Mouse (Mus musculus) B cell, adult 2 months (primary cell): ENCODE measurements around the gene B230104I21Rik.

Source experiments
- DNase-seq, 2 experiments: peaks; one replicate each; pipeline ENCODE4 v3.0.0; 2022

The B230104I21Rik gene

DNA sequence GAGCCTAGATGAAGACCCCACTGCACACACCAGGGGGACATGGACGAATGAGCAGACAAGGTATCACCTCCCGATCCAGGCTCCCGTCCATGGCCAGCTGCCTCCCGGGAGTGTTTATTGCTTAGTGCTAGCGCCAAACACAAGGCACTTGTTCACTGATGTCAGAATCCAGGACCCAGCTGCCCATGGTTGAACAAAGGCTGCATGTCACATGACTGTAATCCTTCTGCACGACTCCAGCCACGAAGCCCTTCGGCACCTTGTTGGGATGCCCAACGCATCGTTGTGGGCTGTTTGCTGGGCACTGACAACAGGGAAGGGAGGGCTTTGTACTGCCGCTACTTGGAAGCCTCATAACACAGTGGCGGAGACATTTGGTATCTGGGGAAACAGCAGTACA is at the start of gene B230104I21Rik:
Gene B230104I21Rik (plus strand): TSS at position 367 of the 400 bp plus-strand sequence.
- no peak for DNase-seq

GRCm38 (mm10) chr4:154293735-154294201 is 42.2 kb upstream of the B230104I21Rik start:
- no peak for DNase-seq

GRCm38 (mm10) chr4:154294262-154294731 is 41.6 kb upstream of the B230104I21Rik start:
- DNase-seq = no peak

- no peak for DNase-seq
Observed at GRCm38 (mm10) chr4:154297761-154298160, 38.2 kb upstream of the B230104I21Rik start.

DNA sequence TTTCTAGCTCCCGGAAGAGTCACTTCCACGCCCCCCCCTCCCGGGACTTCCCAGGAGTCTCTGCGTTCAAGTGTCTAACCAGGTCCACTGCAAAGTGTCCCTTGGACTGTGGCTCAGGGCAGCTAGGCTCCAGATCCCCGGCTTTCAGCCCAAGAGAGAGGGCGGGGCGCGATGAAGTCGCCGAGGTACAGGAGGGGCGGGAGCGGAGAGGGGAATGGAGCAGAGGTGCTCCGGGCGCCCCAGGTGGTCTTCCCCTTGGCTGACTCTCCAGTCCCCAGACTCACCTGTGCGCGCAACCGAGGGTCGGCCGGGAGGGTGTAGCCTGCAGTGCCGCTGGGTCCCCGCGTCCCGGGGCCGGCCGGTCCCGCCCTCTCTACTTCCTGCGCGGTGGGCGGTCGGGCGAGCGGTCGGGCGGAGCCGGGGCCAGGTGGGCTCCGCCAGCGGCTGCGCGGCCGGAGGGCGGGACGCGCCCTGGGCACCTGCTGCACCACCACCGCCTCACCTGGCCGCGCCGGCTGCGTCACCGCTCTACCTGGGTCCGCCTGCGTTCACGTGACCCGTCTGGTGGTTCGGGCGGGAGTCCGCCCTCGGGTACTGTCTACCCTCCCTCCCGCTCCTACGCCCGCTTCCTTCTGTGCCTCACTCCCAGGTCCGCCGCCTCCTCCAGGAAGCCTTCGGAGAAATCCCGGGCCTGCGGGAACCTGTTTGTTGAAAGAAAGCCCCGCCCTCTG is 36.2 kb upstream of the B230104I21Rik start:
- DNase-seq = no peak

GRCm38 (mm10) chr4:154301466-154301881 is 34.5 kb upstream of the B230104I21Rik start, which contains the start of gene Arhgef16:
Gene Arhgef16 (minus strand): TSS chr4:154301676.
- DNase-seq = peak; percentile 30 to 32

DNA sequence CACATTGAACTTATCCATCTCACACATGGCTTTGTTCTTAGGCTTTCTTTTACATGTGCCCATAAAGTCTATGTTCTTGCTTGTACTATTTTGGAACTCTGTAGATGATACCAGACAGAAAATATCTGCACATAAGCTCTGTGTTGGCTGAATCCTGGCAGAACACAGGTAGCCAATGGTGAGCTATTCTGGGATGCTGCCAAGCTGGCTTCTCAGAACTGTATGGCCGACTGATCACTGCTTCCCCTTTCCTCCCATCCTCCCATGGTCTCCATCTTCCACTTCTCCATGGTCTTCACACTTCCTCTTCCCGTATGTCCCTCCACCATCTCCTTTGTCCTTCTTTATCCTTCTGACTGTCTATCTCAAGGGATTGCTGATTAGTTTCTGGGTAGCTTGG is 26.8 kb upstream of the B230104I21Rik start:
- no peak for DNase-seq

DNA sequence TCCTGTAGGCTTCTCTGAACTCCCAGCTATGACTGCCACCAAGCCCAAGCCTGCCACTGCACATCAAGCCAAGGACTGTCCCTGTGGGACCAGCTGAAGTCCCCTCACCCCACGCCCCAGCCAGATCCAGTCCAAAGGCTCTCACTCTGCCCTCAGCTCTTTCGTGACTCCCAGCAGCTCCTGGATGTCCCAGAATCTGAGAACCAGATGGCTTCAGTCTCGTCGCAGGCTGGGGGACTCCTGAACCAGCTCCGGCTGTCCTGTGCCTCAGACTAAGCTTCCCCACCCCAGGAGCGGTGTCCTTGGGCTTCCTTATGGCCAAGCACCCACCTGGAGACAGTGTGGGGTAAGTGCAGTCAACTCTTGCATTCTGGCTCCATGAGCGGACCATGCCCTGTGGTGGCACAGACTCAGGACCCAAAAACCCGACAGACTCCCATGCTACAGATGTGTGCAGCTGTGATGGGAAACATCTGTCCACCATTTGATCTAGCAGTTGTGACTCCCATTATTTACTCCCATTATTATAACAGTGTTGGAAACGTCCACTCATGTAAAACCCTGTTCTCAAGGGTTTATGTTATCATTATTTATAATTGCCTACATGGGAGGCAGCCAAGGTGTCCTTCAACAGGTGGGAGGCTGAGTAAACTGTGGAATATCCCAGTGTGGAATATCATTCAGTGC is 25.2 kb upstream of the B230104I21Rik start:
- no peak for DNase-seq

- DNase-seq = no peak
Observed at GRCm38 (mm10) chr4:154312143-154312812, 23.6 kb upstream of the B230104I21Rik start.

- no peak for DNase-seq
Observed at GRCm38 (mm10) chr4:154312935-154313621, 22.8 kb upstream of the B230104I21Rik start.

DNA sequence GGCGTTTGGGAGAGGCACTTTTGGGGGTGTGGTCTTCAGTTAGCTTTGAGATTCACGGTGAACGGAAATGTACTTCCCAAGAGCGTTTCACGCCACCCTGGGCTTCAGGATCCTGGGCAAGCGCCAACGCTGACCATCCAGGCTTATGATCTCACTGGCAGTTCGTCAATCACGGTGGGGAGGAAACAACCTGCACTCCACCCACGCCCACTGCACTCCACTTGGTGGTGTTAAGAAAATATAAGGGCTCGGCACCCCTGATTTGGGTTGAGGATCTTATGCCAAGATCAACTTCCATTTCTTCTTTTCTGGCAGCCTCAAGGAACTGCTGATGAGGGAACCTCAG is 22.3 kb upstream of the B230104I21Rik start:
- DNase-seq = no peak

- no peak for DNase-seq
Observed at GRCm38 (mm10) chr4:154325410-154325809, 10.5 kb upstream of the B230104I21Rik start.

GRCm38 (mm10) chr4:154328431-154328830 is 7.5 kb upstream of the B230104I21Rik start:
- DNase-seq = no peak

DNA sequence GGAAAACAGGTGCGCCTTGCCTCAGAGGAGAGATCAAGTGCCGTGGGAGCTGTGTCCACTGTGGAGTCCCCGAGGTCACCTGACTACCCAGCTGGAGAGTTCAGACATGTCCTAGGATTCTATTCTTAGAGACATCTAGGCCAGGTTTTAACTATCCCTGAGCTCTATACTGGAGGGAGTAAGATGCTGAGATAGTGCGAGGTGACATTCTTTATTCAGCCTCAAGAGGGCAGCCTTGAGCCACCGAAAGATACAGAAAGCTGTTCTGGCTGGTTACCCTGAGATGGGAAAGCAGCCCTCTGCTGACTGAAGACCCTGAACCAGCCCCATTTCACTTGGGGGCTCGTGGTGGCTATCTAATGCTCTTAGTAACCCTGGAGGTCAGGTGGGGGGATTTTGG is 7.1 kb upstream of the B230104I21Rik start:
- DNase-seq = peak; percentile 20 to 26

GRCm38 (mm10) chr4:154330001-154330400 is 5.9 kb upstream of the B230104I21Rik start:
- DNase-seq = no peak

- no peak for DNase-seq
Observed at GRCm38 (mm10) chr4:154331271-154331670, 4.7 kb upstream of the B230104I21Rik start.

DNA sequence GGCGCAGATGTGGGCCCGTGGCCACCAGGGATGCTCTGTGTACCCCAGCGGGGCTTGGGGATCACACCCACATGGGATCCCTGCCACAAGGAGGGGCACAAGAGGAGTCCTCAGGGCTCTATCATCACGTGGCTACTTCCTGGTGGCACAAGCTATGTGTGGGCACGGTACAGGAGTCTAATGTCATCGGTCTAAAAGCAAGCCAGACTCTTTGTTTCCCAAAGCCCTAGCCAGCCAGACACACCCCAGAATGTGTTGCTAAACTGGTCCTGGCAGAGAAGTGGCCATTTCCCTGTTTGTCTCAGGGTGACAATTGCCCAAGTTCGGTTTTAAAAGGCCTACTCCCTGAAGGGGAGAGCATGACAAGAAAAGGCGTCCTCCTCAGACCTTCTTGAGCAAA is 2.6 kb upstream of the B230104I21Rik start:
- DNase-seq = no peak

DNA sequence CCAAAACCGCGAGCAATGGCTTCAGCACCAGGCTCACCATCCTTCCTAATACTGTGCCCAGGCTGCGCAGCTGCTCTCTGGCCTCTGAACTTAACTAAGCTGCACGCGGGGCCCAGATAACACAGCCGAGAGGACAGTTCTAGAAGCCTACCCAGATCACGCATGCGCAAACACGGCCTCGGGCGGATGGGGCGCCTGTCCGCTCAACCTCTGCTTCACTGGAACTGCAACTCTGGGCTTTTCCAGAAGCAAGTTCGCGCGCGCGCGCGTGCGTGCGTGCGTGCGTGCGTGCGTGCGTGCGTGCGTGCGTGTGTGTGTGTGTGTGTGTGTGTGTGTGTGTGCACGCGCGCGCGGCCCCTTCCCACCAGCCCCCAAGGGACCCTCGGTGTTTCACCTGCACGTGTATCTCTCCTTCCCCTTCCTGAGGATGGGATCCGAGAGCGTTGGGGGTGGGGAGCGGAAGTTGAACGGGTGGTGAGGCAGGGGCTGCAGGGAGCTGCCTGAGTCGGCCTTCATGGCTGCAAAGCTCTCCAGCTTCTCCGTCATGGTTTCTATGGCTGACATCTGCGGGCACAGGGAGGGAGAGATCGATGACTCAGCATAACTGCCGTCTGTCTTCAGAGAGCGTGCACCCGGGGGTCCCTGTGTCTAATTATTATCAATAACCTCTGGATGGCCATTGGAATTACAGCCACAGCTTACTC is 1.1 kb upstream of the B230104I21Rik start:
- DNase-seq = peak; percentile 2 to 4

- no peak for DNase-seq
Observed at GRCm38 (mm10) chr4:154336650-154337049, 723 bp downstream of the B230104I21Rik start.

DNA sequence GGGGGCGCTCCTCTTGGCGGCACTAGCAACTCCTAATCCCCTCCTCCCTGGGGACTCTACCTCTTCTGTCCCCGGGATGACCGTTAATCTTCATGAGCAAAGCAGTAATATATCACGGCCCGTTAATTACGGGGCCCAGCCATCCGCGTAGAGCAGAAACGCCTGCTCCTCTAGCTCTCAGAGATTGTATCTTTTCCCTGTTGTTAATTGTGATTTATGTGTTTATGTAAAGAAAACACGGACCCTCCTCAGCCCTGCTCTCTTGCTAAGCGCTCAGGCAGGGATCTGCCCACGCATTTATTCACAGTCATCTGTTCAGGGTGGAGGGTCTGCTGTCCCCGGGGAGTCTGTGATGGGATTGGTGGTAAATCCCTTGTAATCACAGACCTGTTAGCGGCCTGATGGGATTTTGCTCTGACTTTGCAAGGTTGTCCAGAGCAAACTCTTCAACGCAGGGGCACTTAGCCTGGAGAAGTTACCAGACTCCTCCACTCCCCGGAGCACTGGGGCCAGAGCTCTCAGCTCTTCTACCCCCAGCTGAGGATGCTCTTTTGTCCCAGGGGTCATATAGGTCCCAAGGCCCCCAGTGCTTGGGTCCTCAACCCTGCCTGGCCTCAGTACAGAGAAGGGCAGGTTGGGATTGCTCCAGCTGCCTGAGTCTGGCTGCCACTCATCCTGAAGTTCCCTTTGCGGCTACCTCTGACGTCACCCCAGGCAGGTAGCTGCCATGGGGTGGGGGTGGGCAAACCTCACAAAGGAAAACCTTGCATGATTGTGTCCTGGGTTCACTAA is 11.0 kb downstream of the B230104I21Rik start:
- DNase-seq = no peak

GRCm38 (mm10) chr4:154348197-154348786 is 12.4 kb downstream of the B230104I21Rik start:
- no peak for DNase-seq
